Mouse (Mus musculus): ENCODE measurements around the gene 4930562C15Rik. TPM values are rescaled to one million over a fixed set of nuclear protein-coding genes. Genes with fewer than 3 reads are reported as not detected.

The 4930562C15Rik gene
- polyA plus RNA-seq, 1 experiment, result not detected

DNA sequence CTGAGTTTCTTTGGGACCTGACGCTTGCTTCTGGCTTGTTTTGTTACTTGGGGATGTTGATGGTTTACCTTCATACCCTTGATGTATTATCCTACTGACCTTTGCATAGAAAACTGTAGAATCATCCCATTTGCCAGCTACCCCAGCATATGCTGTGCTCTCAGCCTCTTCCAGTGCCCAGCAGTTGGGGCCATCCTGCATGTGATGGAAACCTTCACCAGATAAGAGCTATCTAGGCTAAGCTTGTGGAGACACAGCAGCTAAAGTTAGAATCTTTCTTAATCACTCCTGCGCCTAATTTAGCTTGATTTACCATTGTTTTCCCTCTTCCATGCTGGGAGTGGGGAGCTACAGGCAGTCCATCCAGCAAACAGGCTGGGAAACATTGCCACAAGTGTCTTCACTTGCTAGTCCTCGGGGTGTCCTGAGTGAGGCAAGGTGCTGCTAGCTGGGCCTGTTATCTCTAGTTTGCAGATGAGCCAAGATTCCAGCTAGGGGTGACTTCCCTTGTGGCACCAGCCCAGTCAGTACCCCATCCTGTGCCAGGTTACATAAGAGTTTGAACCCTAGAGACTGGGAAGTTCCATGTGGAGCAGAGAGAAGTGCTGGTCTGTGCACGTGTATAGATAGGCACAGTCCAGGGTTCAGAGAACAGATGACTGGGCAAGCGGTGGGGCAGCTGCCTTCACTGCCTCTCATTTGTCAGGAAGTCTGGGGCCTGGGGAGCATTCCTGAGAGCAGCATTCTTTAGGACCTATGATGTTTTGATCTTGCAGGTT, 61.2 kb downstream of the 4930562C15Rik start:
- peaks cover 21% of the 10 kb centered on the region for H3K4me1 ChIP-seq (ENCODE audit: control insufficient read depth, insufficient read depth, low read length)
- no peak for TF ChIP-seq POLR2A (IDR thresholded peaks at IDR 0.05; ENCODE audit: insufficient read depth, low read depth, low read length)
- TF ChIP-seq CTCF (IDR thresholded peaks at IDR 0.05; ENCODE audit: insufficient read depth, low read depth, low read length), result no peak
- 32% methylated on average over 5 of the region's 5 CpGs for WGBS
- 0 out of 2 replicates have a peak overlapping the region, but pooled peaks have one; percentile 8 for H3K27ac ChIP-seq (ENCODE audit: insufficient read depth, low read depth, low read length)
- no peak overlapping the region for H3K4me3 ChIP-seq (ENCODE audit: insufficient read depth, low read depth, low read length)

DNA sequence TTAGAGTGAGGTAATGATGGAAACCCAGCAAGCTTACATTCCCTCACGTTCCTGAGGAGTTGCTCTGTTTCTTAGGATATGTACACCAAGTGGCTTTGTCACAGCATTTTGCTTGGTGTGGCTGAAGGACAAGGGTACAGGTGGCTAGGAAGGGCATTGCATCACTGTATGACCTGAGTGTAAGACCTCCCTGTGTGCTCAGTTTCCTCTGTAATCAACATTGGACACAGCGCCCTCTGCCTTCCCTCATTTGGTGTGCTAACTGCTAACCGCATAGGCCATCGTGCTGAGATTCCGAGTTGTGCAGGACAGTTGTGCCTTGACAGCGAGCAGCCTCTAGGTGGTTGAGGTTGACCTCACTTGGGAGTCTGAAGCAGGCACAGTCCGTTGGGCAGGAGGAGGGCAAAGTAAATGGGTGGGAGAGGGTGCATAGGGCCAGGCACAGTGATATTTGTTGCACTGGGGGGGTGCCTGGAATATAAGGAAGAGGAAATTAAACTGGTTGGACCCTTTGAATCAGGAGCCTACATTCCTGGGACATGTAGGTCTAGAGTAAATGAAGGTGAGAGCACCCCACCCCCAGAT, 62.0 kb downstream of the 4930562C15Rik start:
- no peak overlapping the region for H3K27ac ChIP-seq (ENCODE audit: insufficient read depth, low read depth, low read length)
- 62% methylated on average over 7 of the region's 7 CpGs for WGBS
- H3K4me3 ChIP-seq (ENCODE audit: insufficient read depth, low read depth, low read length), result no peak overlapping the region

DNA sequence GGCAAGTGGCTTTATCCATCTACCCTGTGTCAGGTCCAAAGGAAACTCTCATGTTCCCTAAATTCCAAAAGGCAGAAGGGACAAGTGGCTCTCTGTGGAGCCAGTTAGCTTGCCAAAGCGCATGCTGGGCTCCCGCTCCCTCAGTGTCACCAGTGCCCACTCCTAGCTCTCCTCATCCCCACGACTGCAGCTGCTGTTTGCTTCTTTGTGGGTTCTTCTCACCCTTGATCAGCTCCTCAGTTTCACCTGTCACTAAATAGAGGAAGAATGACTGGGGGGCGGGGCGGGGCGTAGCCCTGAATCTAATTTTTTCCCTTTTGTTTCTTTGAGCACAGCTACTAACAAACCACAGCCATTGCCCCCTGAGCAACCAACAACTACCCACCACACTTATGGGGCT, 63.7 kb downstream of the 4930562C15Rik start:
- 71% methylated on average over 6 of the region's 6 CpGs for WGBS
- Histone ChIP-seq H3K4me3 (ENCODE audit: insufficient read depth, low read depth, low read length) (no peak overlapping the region), H3K4me1 (ENCODE audit: control insufficient read depth, insufficient read depth, low read length) (peaks cover 21% of the 10 kb centered on the region), H3K27ac (ENCODE audit: insufficient read depth, low read depth, low read length) (no peak overlapping the region)
- no peak for TF ChIP-seq CTCF (IDR thresholded peaks at IDR 0.05; ENCODE audit: insufficient read depth, low read depth, low read length)
- no peak for TF ChIP-seq POLR2A (IDR thresholded peaks at IDR 0.05; ENCODE audit: insufficient read depth, low read depth, low read length)

More for the DNA sequence above, 62.0 kb downstream of the 4930562C15Rik start:
- no peak for TF ChIP-seq POLR2A (IDR thresholded peaks at IDR 0.05; ENCODE audit: insufficient read depth, low read depth, low read length)
- no peak for TF ChIP-seq CTCF (IDR thresholded peaks at IDR 0.05; ENCODE audit: insufficient read depth, low read depth, low read length)
- peaks cover 21% of the 10 kb centered on the region for H3K4me1 ChIP-seq (ENCODE audit: control insufficient read depth, insufficient read depth, low read length)

DNA sequence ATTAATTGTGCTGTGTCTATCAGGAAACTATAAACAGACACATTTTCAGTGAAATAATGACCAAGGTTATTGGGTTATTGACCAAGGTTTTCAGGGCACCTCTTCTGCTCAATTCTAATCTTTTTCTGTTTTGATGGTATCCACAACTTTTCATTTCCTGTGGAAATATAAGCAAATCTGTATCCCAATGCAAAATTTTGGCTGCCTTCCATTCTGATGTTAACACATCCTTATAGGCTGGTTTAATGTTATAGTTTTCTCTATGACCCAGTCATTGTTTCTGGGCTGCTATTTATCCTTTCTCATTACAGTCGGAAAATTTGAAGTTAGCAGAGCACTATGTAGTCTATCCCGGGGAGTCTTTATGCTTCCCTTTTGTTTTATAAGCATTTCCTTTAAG, 64.5 kb downstream of the 4930562C15Rik start:
- Histone ChIP-seq H3K4me3 (ENCODE audit: insufficient read depth, low read depth, low read length) (no peak overlapping the region), H3K4me1 (ENCODE audit: control insufficient read depth, insufficient read depth, low read length) (peaks cover 18% of the 10 kb centered on the region), H3K27ac (ENCODE audit: insufficient read depth, low read depth, low read length) (no peak overlapping the region)
- 58% methylated on average over 2 of the region's 2 CpGs for WGBS
- TF ChIP-seq POLR2A (IDR thresholded peaks at IDR 0.05; ENCODE audit: insufficient read depth, low read depth, low read length), result no peak

DNA sequence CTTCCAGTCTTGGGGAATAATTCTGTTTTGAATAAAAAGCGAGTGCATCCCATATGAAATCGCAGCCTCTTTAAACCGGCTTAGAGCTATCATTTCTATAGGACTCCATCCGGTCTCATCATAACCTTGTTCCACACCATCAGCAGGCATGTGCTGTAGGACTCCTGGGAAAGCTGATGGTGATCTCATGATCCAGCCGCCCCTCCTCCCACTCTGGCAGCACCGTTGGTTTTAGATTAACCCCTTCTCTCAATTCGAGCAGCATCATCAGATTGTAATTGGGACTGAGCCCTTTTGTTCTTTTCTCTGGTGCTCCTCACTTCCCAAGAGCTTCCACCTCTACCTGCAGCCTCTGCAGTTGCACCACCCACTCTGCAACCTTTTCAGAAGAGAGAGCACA, 66.0 kb downstream of the 4930562C15Rik start:
- TF ChIP-seq POLR2A (IDR thresholded peaks at IDR 0.05; ENCODE audit: insufficient read depth, low read depth, low read length) (no peak), CTCF (IDR thresholded peaks at IDR 0.05; ENCODE audit: insufficient read depth, low read depth, low read length) (no peak)
- 66% methylated on average over 7 of the region's 7 CpGs for WGBS
- H3K4me1 ChIP-seq (ENCODE audit: control insufficient read depth, insufficient read depth, low read length), result peaks cover 19% of the 10 kb centered on the region
- no peak overlapping the region for H3K27ac ChIP-seq (ENCODE audit: insufficient read depth, low read depth, low read length)
- H3K4me3 ChIP-seq (ENCODE audit: insufficient read depth, low read depth, low read length), result no peak overlapping the region

DNA sequence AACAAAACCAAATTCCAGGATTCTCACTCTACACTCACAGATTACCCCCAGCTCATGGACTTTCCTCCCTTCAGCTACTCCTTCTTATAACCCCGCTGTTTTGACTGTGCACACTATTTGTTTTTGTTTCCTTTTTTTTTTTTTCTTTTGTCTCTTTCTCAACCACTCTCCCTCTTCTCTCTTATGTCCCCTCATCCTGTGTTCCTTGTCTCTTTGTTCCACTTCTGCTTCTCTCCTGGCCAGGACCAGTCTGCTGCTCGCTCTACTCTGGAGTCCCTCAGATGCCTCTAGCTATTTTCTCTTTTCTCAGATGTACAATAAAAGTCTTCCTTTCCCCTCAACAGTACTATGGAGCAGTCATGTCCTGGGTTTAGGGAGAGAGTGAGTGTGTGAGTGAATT, 67.2 kb downstream of the 4930562C15Rik start:
- 83% methylated on average over 2 of the region's 2 CpGs for WGBS

DNA sequence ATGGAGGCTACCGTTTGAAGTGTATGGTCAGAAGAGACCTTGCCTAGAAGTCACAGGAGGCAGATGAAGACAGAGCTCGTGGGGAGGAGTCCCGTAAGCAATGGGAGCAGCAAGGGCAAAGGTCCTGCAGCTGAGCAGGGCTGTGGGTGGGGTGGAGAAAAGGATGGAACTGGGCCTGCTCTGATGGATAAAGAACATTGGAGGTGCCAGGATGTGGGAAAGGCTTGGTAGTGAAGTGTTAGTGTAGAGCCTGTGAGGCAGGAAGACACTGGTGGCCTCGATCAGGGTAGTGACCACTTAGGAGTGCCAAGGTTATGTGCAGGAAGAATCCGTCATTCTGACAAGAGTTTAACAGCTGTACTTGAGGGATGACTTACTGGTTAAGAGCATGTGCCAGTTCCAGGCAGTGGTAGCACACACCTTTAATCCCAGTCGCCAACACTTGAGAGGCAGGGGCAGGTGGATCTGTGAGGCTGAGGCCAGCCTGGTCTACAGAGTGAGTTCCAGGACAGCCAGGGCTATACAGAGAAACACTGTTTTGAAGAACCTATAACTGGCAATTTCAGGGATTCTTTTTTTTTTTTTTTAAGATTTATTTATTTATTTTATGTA, 68.4 kb downstream of the 4930562C15Rik start:
- no peak for TF ChIP-seq CTCF (IDR thresholded peaks at IDR 0.05; ENCODE audit: insufficient read depth, low read depth, low read length)
- no peak for TF ChIP-seq POLR2A (IDR thresholded peaks at IDR 0.05; ENCODE audit: insufficient read depth, low read depth, low read length)
- H3K4me1 ChIP-seq (ENCODE audit: control insufficient read depth, insufficient read depth, low read length), result peaks cover 18% of the 10 kb centered on the region
- H3K4me3 ChIP-seq (ENCODE audit: insufficient read depth, low read depth, low read length), result no peak overlapping the region
- no peak overlapping the region for H3K27ac ChIP-seq (ENCODE audit: insufficient read depth, low read depth, low read length)
- WGBS, result 89% methylated on average over 6 of the region's 6 CpGs

More for the DNA sequence above, 67.2 kb downstream of the 4930562C15Rik start:
- TF ChIP-seq CTCF (IDR thresholded peaks at IDR 0.05; ENCODE audit: insufficient read depth, low read depth, low read length) (no peak), POLR2A (IDR thresholded peaks at IDR 0.05; ENCODE audit: insufficient read depth, low read depth, low read length) (no peak)
- H3K4me1 ChIP-seq (ENCODE audit: control insufficient read depth, insufficient read depth, low read length), result peaks cover 13% of the 10 kb centered on the region
- no peak overlapping the region for H3K27ac ChIP-seq (ENCODE audit: insufficient read depth, low read depth, low read length)
- no peak overlapping the region for H3K4me3 ChIP-seq (ENCODE audit: insufficient read depth, low read depth, low read length)

DNA sequence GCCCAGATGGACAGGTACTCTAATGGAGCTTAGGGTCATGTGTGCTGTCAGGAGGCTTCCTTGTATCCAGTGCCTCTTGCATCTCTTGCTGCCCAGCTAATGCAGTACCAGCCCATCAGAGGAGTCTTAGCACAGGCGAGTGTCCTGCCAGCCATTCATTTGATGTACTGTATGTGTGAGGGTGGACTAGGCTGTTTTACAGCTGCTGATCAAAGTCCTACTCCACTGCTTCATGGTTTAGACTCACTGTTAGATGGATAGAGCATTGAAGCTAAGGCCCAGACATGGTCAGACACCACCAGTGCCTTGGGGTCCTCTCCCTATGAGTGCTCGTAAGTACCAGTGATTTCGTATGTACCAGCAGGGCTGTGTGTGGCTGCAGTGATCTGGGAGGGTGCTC, 69.7 kb downstream of the 4930562C15Rik start:
- Histone ChIP-seq H3K4me3 (ENCODE audit: insufficient read depth, low read depth, low read length) (no peak overlapping the region), H3K27ac (ENCODE audit: insufficient read depth, low read depth, low read length) (no peak overlapping the region), H3K4me1 (ENCODE audit: control insufficient read depth, insufficient read depth, low read length) (peaks cover 14% of the 10 kb centered on the region)
- TF ChIP-seq CTCF (IDR thresholded peaks at IDR 0.05; ENCODE audit: insufficient read depth, low read depth, low read length) (no peak), POLR2A (IDR thresholded peaks at IDR 0.05; ENCODE audit: insufficient read depth, low read depth, low read length) (no peak)
- WGBS, result 89% methylated on average over 3 of the region's 3 CpGs

DNA sequence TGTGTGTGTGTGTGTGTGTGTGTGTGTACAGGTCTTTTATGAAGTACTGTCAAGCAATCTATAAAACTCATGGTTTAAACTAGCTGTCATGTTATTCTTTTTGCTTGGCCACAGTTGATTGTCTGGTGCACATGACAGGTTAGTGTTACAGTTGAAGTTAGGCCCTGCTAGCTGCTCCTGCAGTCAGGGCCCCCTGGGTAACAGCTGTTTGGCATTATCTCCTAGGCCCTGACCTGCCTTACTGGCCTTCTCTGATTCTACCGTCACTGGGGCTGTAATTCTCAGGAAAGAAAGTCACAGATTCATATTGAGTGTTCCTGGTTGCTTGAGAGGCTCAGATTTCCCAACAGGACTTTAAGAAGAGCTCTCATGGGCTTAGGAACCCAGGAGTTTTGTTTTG, 70.4 kb downstream of the 4930562C15Rik start:
- TF ChIP-seq CTCF (IDR thresholded peaks at IDR 0.05; ENCODE audit: insufficient read depth, low read depth, low read length), result no peak
- no peak for TF ChIP-seq POLR2A (IDR thresholded peaks at IDR 0.05; ENCODE audit: insufficient read depth, low read depth, low read length)
- WGBS, result 76% methylated on average over 1 of the region's 1 CpGs
- H3K4me3 ChIP-seq (ENCODE audit: insufficient read depth, low read depth, low read length), result no peak overlapping the region
- H3K27ac ChIP-seq (ENCODE audit: insufficient read depth, low read depth, low read length), result no peak overlapping the region
- peaks cover 14% of the 10 kb centered on the region for H3K4me1 ChIP-seq (ENCODE audit: control insufficient read depth, insufficient read depth, low read length)

Measured in olfactory bulb, adult 2 months (tissue).